Mouse (Mus musculus) cerebellum, adult 11-12 months (tissue): Measurements from ENCODE around the gene Map3k3.
A peak's percentile ranks its signal among the peaks of the same experiment; 100 is the strongest.
"Not testable (repeated sequence)": the region's sequence is repeated elsewhere in the genome, so short reads cannot be mapped to it uniquely, and the experiment has no call there.

Experiments
- DNase-seq: peaks from one replicate; pipeline ENCODE4 v3.0.0; 2022

Map3k3 gene

GRCm38 (mm10) chr11:106083708-106084701 is at the start of gene Map3k3:
Gene Map3k3 (plus strand): TSS chr11:106084613.
- DNase-seq = peak; percentile 100

- no peak for DNase-seq
Measured at GRCm38 (mm10) chr11:106034986-106035385, 49.4 kb upstream of the Map3k3 start.

- DNase-seq = peak; percentile 97
Measured at GRCm38 (mm10) chr11:106036548-106037417, 47.6 kb upstream of the Map3k3 start, which contains the start of gene Dcaf7. Gene Dcaf7 (plus strand): TSS chr11:106036872.

- peak; percentile 79 for DNase-seq
Measured at GRCm38 (mm10) chr11:106037418-106037751, 47.0 kb upstream of the Map3k3 start.

- no peak for DNase-seq
Measured at GRCm38 (mm10) chr11:106044349-106044748, 40.1 kb upstream of the Map3k3 start.

- DNase-seq = no peak
Measured at GRCm38 (mm10) chr11:106045256-106045655, 39.2 kb upstream of the Map3k3 start.

- DNase-seq = no peak
Measured at GRCm38 (mm10) chr11:106045780-106046179, 38.6 kb upstream of the Map3k3 start.

- DNase-seq = no peak
Measured at GRCm38 (mm10) chr11:106046584-106046983, 37.8 kb upstream of the Map3k3 start.

GRCm38 (mm10) chr11:106053921-106054320 is 30.5 kb upstream of the Map3k3 start:
- no peak for DNase-seq

GRCm38 (mm10) chr11:106054600-106054999 is 29.8 kb upstream of the Map3k3 start:
- DNase-seq = no peak

GRCm38 (mm10) chr11:106055341-106055740 is 29.1 kb upstream of the Map3k3 start:
- no peak for DNase-seq

- DNase-seq = no peak
Measured at GRCm38 (mm10) chr11:106056819-106057491, 27.5 kb upstream of the Map3k3 start.

- DNase-seq = no peak
Measured at GRCm38 (mm10) chr11:106058020-106058419, 26.4 kb upstream of the Map3k3 start.

- DNase-seq = no peak
Measured at GRCm38 (mm10) chr11:106060549-106060948, 23.9 kb upstream of the Map3k3 start.

GRCm38 (mm10) chr11:106061311-106061710 is 23.1 kb upstream of the Map3k3 start:
- no peak for DNase-seq

- DNase-seq = no peak
Measured at GRCm38 (mm10) chr11:106063756-106064155, 20.7 kb upstream of the Map3k3 start.

GRCm38 (mm10) chr11:106065073-106065922 is 19.1 kb upstream of the Map3k3 start:
- no peak for DNase-seq

GRCm38 (mm10) chr11:106065923-106066571 is 18.4 kb upstream of the Map3k3 start, which contains the start of gene Taco1:
Gene Taco1 (plus strand): TSS chr11:106066061.
- peak; percentile 90 for DNase-seq

- DNase-seq = not testable (repeated sequence)
Measured at GRCm38 (mm10) chr11:106066616-106067015, 17.8 kb upstream of the Map3k3 start.

GRCm38 (mm10) chr11:106073774-106074173 is 10.6 kb upstream of the Map3k3 start:
- no peak for DNase-seq

GRCm38 (mm10) chr11:106076321-106076720 is 8.1 kb upstream of the Map3k3 start:
- no peak for DNase-seq
